Comparison of ENCODE assay signal across 28 mouse cellular contexts in genomic region chr2:59752148-59752547, GRCm38 (mm10).
DNase-seq lines count a peak whose midpoint lies in the region; ATAC-seq and TF ChIP-seq lines count a peak whose summit lies in the region.
"Had no signal": no experiment of that assay in that cellular context is flagged by ENCODE, and none has a peak within 500 bp of the region (broad histone marks: within the 10 kb centered on the region; RNA-seq: fewer than 3 reads in every experiment).

No protein-coding gene starts in this region.

- no peak overlapping the region for H3K4me2 ChIP-seq in kidney, embryonic 16.5 days (replicated peaks; ENCODE audit: low read depth, low read length)
- H3K4me2 ChIP-seq in lung, embryonic 15.5 days = no peak overlapping the region
- no peak overlapping the region for H3K4me2 ChIP-seq in stomach, postnatal 0 days (replicated peaks; ENCODE audit: low read depth)
- H3K4me2 ChIP-seq: embryonic facial prominence, embryonic 12.5 days; embryonic facial prominence, embryonic 15.5 days; forebrain, embryonic 12.5 days; forebrain, embryonic 15.5 days; heart, embryonic 12.5 days; heart, embryonic 15.5 days; hindbrain, embryonic 13.5 days had no signal

- no peaks in the 10 kb centered on the region; the same call in 1 of the 2 replicates for H3K9me3 ChIP-seq in kidney, embryonic 16.5 days (ENCODE audit: low read length)
- no peaks in the 10 kb centered on the region for H3K9me3 ChIP-seq in lung, embryonic 15.5 days
- no peaks in the 10 kb centered on the region for H3K9me3 ChIP-seq in stomach, postnatal 0 days (ENCODE audit: control insufficient read depth, low read length)
- H3K9me3 ChIP-seq: embryonic facial prominence, embryonic 12.5 days; embryonic facial prominence, embryonic 15.5 days; forebrain, embryonic 12.5 days; forebrain, embryonic 15.5 days; G1E; heart, embryonic 12.5 days; heart, embryonic 15.5 days; hindbrain, embryonic 10.5 days; hindbrain, embryonic 13.5 days had no signal

- H3K36me3 ChIP-seq in kidney, embryonic 16.5 days (ENCODE audit: insufficient read depth, low read length) = peaks cover 5% of the 10 kb centered on the region; the same call in 1 of the 2 replicates
- no peaks in the 10 kb centered on the region for H3K36me3 ChIP-seq in lung, embryonic 15.5 days
- H3K36me3 ChIP-seq in stomach, postnatal 0 days (ENCODE audit: control insufficient read depth, insufficient read depth, low read length) = no peaks in the 10 kb centered on the region
- H3K36me3 ChIP-seq: embryonic facial prominence, embryonic 12.5 days; embryonic facial prominence, embryonic 15.5 days; forebrain, embryonic 12.5 days; forebrain, embryonic 15.5 days; G1E; heart, embryonic 15.5 days; hindbrain, embryonic 10.5 days; hindbrain, embryonic 13.5 days had no signal

- H3K27ac ChIP-seq in kidney, embryonic 16.5 days (ENCODE audit: low read length) = peak overlapping the region; percentile 27
- H3K27ac ChIP-seq in lung, embryonic 15.5 days = 0 out of 2 replicates have a peak overlapping the region, but pooled peaks have one; percentile 17
- H3K27ac ChIP-seq in stomach, postnatal 0 days (replicated peaks) = peak overlapping the region; percentile 42; the same call in 1 of the 2 replicates
- H3K27ac ChIP-seq: embryonic facial prominence, embryonic 12.5 days; embryonic facial prominence, embryonic 15.5 days; forebrain, embryonic 12.5 days; forebrain, embryonic 15.5 days; heart, embryonic 15.5 days; hindbrain, embryonic 10.5 days; hindbrain, embryonic 13.5 days had no signal

- no peaks in the 10 kb centered on the region for H3K27me3 ChIP-seq in kidney, embryonic 16.5 days (ENCODE audit: insufficient read depth, low read length)
- no peaks in the 10 kb centered on the region for H3K27me3 ChIP-seq in lung, embryonic 15.5 days
- H3K27me3 ChIP-seq in stomach, postnatal 0 days (ENCODE audit: control insufficient read depth, insufficient read depth, low read length) = no peaks in the 10 kb centered on the region
- H3K27me3 ChIP-seq: CH12.LX; embryonic facial prominence, embryonic 12.5 days; embryonic facial prominence, embryonic 15.5 days; forebrain, embryonic 12.5 days; forebrain, embryonic 15.5 days; heart, embryonic 12.5 days; heart, embryonic 15.5 days; hindbrain, embryonic 13.5 days had no signal

- no peak for TF ChIP-seq CTCF in stomach, postnatal 0 days (IDR thresholded peaks at IDR 0.05; ENCODE audit: low read depth)

- no peak overlapping the region for H3K4me3 ChIP-seq in kidney, embryonic 16.5 days (ENCODE audit: low read length)
- H3K4me3 ChIP-seq in lung, embryonic 15.5 days = no peak overlapping the region
- H3K4me3 ChIP-seq in stomach, postnatal 0 days (ENCODE audit: low read depth, low read length) = no peak overlapping the region
- H3K4me3 ChIP-seq: embryonic facial prominence, embryonic 12.5 days; embryonic facial prominence, embryonic 15.5 days; erythroblast, embryonic 14.5 days; forebrain, embryonic 12.5 days; forebrain, embryonic 15.5 days; heart, embryonic 12.5 days; heart, embryonic 15.5 days; hindbrain, embryonic 10.5 days; hindbrain, embryonic 13.5 days had no signal

- no peak overlapping the region for H3K9ac ChIP-seq in kidney, embryonic 16.5 days (replicated peaks; ENCODE audit: low read length)
- no peak overlapping the region for H3K9ac ChIP-seq in lung, embryonic 15.5 days
- no peak overlapping the region for H3K9ac ChIP-seq in stomach, postnatal 0 days (ENCODE audit: low read length)
- H3K9ac ChIP-seq: embryonic facial prominence, embryonic 12.5 days; embryonic facial prominence, embryonic 15.5 days; forebrain, embryonic 12.5 days; forebrain, embryonic 15.5 days; heart, embryonic 12.5 days; heart, embryonic 15.5 days; hindbrain, embryonic 13.5 days had no signal

- peaks cover 46% of the 10 kb centered on the region for H3K4me1 ChIP-seq in kidney, embryonic 16.5 days (ENCODE audit: insufficient read depth, low read length)
- H3K4me1 ChIP-seq in lung, embryonic 15.5 days = peaks cover 21% of the 10 kb centered on the region
- H3K4me1 ChIP-seq in stomach, postnatal 0 days (replicated peaks; ENCODE audit: control insufficient read depth, insufficient read depth) = no peaks in the 10 kb centered on the region
- H3K4me1 ChIP-seq: hindbrain, embryonic 13.5 days had no signal

- no peak for TF ChIP-seq EP300 in stomach, postnatal 0 days (optimal IDR thresholded peaks at IDR 0.05)

- ATAC-seq in kidney, embryonic 16.5 days (ENCODE audit: low FRiP score, low TSS enrichment) = no peak
- ATAC-seq in lung, embryonic 15.5 days (ENCODE audit: borderline replicate concordance, extremely low read depth, low FRiP score, low TSS enrichment) = no peak
- ATAC-seq in stomach, postnatal 0 days (ENCODE audit: low FRiP score, low TSS enrichment) = no peak
- ATAC-seq: forebrain, embryonic 15.5 days; hindbrain, embryonic 16.5 days had no signal

- no peak for DNase-seq in kidney, adult 11 months
- no peak for DNase-seq in lung, postnatal 4 days
- no peak for DNase-seq in stomach, postnatal 0 days (ENCODE audit: low spot score)
- no peak for DNase-seq in ovary, adult 18-20 months (ENCODE audit: low spot score)
- DNase-seq: adrenal gland, adult 2 months; adrenal gland, postnatal 14 days; B cell, adult 2 months; cerebellum, adult 11 months; cerebellum, adult 8-10 months; cerebellum, postnatal 10 days; gastrocnemius, postnatal 25 days; heart, adult 18-20 months; heart, postnatal 10 days; heart, postnatal 36 days had no signal

- WGBS in kidney, embryonic 16.5 days = 56% methylated on average over 7 of the region's 7 CpGs
- WGBS in lung, embryonic 15.5 days = 87% methylated on average over 7 of the region's 7 CpGs
- 87% methylated on average over 7 of the region's 7 CpGs for WGBS in stomach, postnatal 0 days
